Mouse (Mus musculus): ENCODE data around the gene Olfr1494. TPM values are rescaled to one million over a fixed set of nuclear protein-coding genes. Genes with fewer than 3 reads are reported as not detected.

Olfr1494 gene
- polyA plus RNA-seq, 1 experiment, result not detected

GRCm38 (mm10) chr19:13768565-13769276, 29.2 kb downstream of the Olfr1494 start:
- Histone ChIP-seq H3ac (ENCODE audit: control insufficient read depth, insufficient read length, low read depth) (no peak overlapping the region), H3K36me3 (ENCODE audit: control insufficient read depth, insufficient read depth) (no peaks in the 10 kb centered on the region), H3K79me2 (ENCODE audit: control insufficient read depth, insufficient read depth) (no peaks in the 10 kb centered on the region), H3K4me3 (ENCODE audit: insufficient read depth, poor library complexity, severe bottlenecking) (no peak overlapping the region), H3K27me3 (ENCODE audit: control insufficient read depth, insufficient read depth, insufficient read length) (no peaks in the 10 kb centered on the region), H3K79me3 (ENCODE audit: low read depth) (no peaks in the 10 kb centered on the region)
- no peak for TF ChIP-seq CTCF (IDR thresholded peaks at IDR 0.05; ENCODE audit: control insufficient read depth, insufficient read depth, insufficient read length)
- no peak for TF ChIP-seq FOSL1 (IDR thresholded peaks at IDR 0.05; ENCODE audit: insufficient read depth, low read length, poor library complexity, severe bottlenecking)
- no peak for TF ChIP-seq CEBPB (IDR thresholded peaks at IDR 0.05; ENCODE audit: low read depth)
- TF ChIP-seq MAX (IDR thresholded peaks at IDR 0.05), result no peak
- TF ChIP-seq USF1 (IDR thresholded peaks at IDR 0.05; ENCODE audit: low read depth), result no peak
- no peak for TF ChIP-seq MYOG (IDR thresholded peaks at IDR 0.05; ENCODE audit: control insufficient read depth, extremely low read depth, insufficient read length)
- no peak for TF ChIP-seq MYOD1 (IDR thresholded peaks at IDR 0.05; ENCODE audit: control insufficient read depth, insufficient read length, low read depth)

- TF ChIP-seq MAX (IDR thresholded peaks at IDR 0.05), result no peak
- no peak for TF ChIP-seq CEBPB (IDR thresholded peaks at IDR 0.05; ENCODE audit: low read depth)
- TF ChIP-seq MYOG (IDR thresholded peaks at IDR 0.05; ENCODE audit: control insufficient read depth, extremely low read depth, insufficient read length), result no peak
- no peak for TF ChIP-seq FOSL1 (IDR thresholded peaks at IDR 0.05; ENCODE audit: insufficient read depth, low read length, poor library complexity, severe bottlenecking)
- no peak for TF ChIP-seq MYOD1 (IDR thresholded peaks at IDR 0.05; ENCODE audit: control insufficient read depth, insufficient read length, low read depth)
- TF ChIP-seq USF1 (IDR thresholded peaks at IDR 0.05; ENCODE audit: low read depth), result no peak
- TF ChIP-seq CTCF (IDR thresholded peaks at IDR 0.05; ENCODE audit: control insufficient read depth, insufficient read depth, insufficient read length), result no peak
- Histone ChIP-seq H3K36me3 (ENCODE audit: control insufficient read depth, insufficient read depth) (no peaks in the 10 kb centered on the region), H3K79me3 (ENCODE audit: low read depth) (no peaks in the 10 kb centered on the region), H3ac (ENCODE audit: control insufficient read depth, insufficient read length, low read depth) (no peak within 1 kb of the TSS), H3K27me3 (ENCODE audit: control insufficient read depth, insufficient read depth, insufficient read length) (no peaks in the 10 kb centered on the region), H3K4me3 (ENCODE audit: insufficient read depth, poor library complexity, severe bottlenecking) (no peak within 1 kb of the TSS), H3K79me2 (ENCODE audit: control insufficient read depth, insufficient read depth) (no peaks in the 10 kb centered on the region)
Observed at GRCm38 (mm10) chr19:13777578-13777977, 38.0 kb downstream of the Olfr1494 start, which contains the start of gene Olfr1496. TSS of gene Olfr1496 (plus strand) at chr19:13777878.

- Histone ChIP-seq H3K79me2 (ENCODE audit: control insufficient read depth, insufficient read depth) (no peaks in the 10 kb centered on the region), H3K36me3 (ENCODE audit: control insufficient read depth, insufficient read depth) (no peaks in the 10 kb centered on the region), H3K4me3 (ENCODE audit: insufficient read depth, poor library complexity, severe bottlenecking) (no peak within 1 kb of the TSS), H3K79me3 (ENCODE audit: low read depth) (no peaks in the 10 kb centered on the region), H3ac (ENCODE audit: control insufficient read depth, insufficient read length, low read depth) (no peak within 1 kb of the TSS), H3K27me3 (ENCODE audit: control insufficient read depth, insufficient read depth, insufficient read length) (no peaks in the 10 kb centered on the region)
- TF ChIP-seq CTCF (IDR thresholded peaks at IDR 0.05; ENCODE audit: control insufficient read depth, insufficient read depth, insufficient read length), result no peak
- no peak for TF ChIP-seq USF1 (IDR thresholded peaks at IDR 0.05; ENCODE audit: low read depth)
- TF ChIP-seq CEBPB (IDR thresholded peaks at IDR 0.05; ENCODE audit: low read depth), result no peak
- no peak for TF ChIP-seq MYOD1 (IDR thresholded peaks at IDR 0.05; ENCODE audit: control insufficient read depth, insufficient read length, low read depth)
- TF ChIP-seq MYOG (IDR thresholded peaks at IDR 0.05; ENCODE audit: control insufficient read depth, extremely low read depth, insufficient read length), result no peak
- TF ChIP-seq MAX (IDR thresholded peaks at IDR 0.05), result no peak
- TF ChIP-seq FOSL1 (IDR thresholded peaks at IDR 0.05; ENCODE audit: insufficient read depth, low read length, poor library complexity, severe bottlenecking), result no peak
Observed at GRCm38 (mm10) chr19:13798102-13798501, 58.6 kb downstream of the Olfr1494 start, which contains the start of gene Olfr1497. TSS of gene Olfr1497 (minus strand) at chr19:13798202.

Other genes starting within 250 kb of the Olfr1494 start
- not detected for gene Olfr1477, start 239.2 kb upstream of the Olfr1494 start, polyA plus RNA-seq (2012; fragmentation: generic; extraction: Trizol)
- not detected for gene Olfr1480, start 211.8 kb upstream of the Olfr1494 start, polyA plus RNA-seq (2012; fragmentation: generic; extraction: Trizol)
- not detected for gene Olfr1484, start 156.2 kb upstream of the Olfr1494 start, polyA plus RNA-seq (2012; fragmentation: generic; extraction: Trizol)
- gene Olfr1487, start 122.4 kb upstream of the Olfr1494 start, polyA plus RNA-seq (2012; fragmentation: generic; extraction: Trizol), result not detected
- not detected for gene Olfr1489, start 108.1 kb upstream of the Olfr1494 start, polyA plus RNA-seq (2012; fragmentation: generic; extraction: Trizol)
- not detected for gene Olfr1490, start 88.6 kb upstream of the Olfr1494 start, polyA plus RNA-seq (2012; fragmentation: generic; extraction: Trizol)
- gene Olfr1491, start 42.5 kb upstream of the Olfr1494 start, polyA plus RNA-seq (2012; fragmentation: generic; extraction: Trizol), result not detected
- gene Olfr1493-ps1, start 16.4 kb upstream of the Olfr1494 start, polyA plus RNA-seq (2012; fragmentation: generic; extraction: Trizol), result not detected
- gene Olfr1495, start 24.9 kb downstream of the Olfr1494 start, polyA plus RNA-seq (2012; fragmentation: generic; extraction: Trizol), result not detected
- gene Olfr1496, start 38.1 kb downstream of the Olfr1494 start, polyA plus RNA-seq (2012; fragmentation: generic; extraction: Trizol), result not detected
- gene Olfr1497, start 58.5 kb downstream of the Olfr1494 start, polyA plus RNA-seq (2012; fragmentation: generic; extraction: Trizol), result not detected
- gene Olfr1499, start 79.7 kb downstream of the Olfr1494 start, polyA plus RNA-seq (2012; fragmentation: generic; extraction: Trizol), result not detected
- not detected for gene Olfr1500, start 90.8 kb downstream of the Olfr1494 start, polyA plus RNA-seq (2012; fragmentation: generic; extraction: Trizol)
- not detected for gene Olfr1501, start 111.0 kb downstream of the Olfr1494 start, polyA plus RNA-seq (2012; fragmentation: generic; extraction: Trizol)
- not detected for gene Olfr1502, start 122.1 kb downstream of the Olfr1494 start, polyA plus RNA-seq (2012; fragmentation: generic; extraction: Trizol)
- not detected for gene Olfr1504, start 158.2 kb downstream of the Olfr1494 start, polyA plus RNA-seq (2012; fragmentation: generic; extraction: Trizol)
- gene Olfr1505, start 173.8 kb downstream of the Olfr1494 start, polyA plus RNA-seq (2012; fragmentation: generic; extraction: Trizol), result not detected